Mouse (Mus musculus): ENCODE data around the gene Trmt13.

DNA sequence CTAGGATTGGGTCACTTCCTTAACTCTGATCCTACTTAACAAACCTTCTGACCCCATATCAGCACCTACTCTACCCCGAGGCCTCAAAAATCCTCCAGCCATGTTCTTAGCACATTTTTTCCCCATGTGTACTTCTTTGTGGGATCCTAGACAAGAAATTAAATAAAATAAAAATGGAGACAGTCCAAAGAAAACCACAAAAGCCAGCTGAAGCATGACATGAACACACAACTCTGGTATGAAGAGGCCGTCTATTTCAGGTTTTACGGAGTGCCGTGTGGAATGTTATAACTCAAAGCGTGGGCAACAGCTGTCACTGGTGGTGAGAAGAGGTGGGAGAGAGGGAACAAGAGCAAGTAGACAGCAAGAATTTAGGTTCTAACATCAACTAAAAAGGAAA lies 63.0 kb downstream of the Trmt13 start:
- TF ChIP-seq POLR2A (IDR thresholded peaks at IDR 0.05; ENCODE audit: insufficient read length, low read depth), result no peak
- TF ChIP-seq USF1 (IDR thresholded peaks at IDR 0.05; ENCODE audit: low read depth), result no peak
- peak; percentile 57 to 87 (median 86) for TF ChIP-seq MYOD1 (IDR thresholded peaks at IDR 0.05; ENCODE audit: control insufficient read depth in 1 of 3, insufficient read length in 2 of 3, low read depth in 2 of 3)
- no peak for TF ChIP-seq SRF (IDR thresholded peaks at IDR 0.05; ENCODE audit: control insufficient read depth, insufficient read length, low read depth)
- no peak for TF ChIP-seq TCF3 (IDR thresholded peaks at IDR 0.05; ENCODE audit: insufficient read length, low read depth)
- TF ChIP-seq TCF12 (IDR thresholded peaks at IDR 0.05; ENCODE audit: insufficient read depth, poor library complexity, severe bottlenecking), result peak; percentile 48
